Mouse (Mus musculus) central nervous system, embryonic 11.5 days (tissue): ENCODE measurements around the gene Slco1a4. TPM values are rescaled to one million over a fixed set of nuclear protein-coding genes. Genes with fewer than 3 reads are reported as not detected.

ENCODE experiments used
- polyA plus RNA-seq: library from polyadenylated mRNA; depleted of rRNA; stranded (reverse); fragments of >200 nt; gene quantifications from 2 replicates; pipeline ENCODE4 v1.2.3, GENCODE M21; 2012; rRNA removed

The Slco1a4 gene
- polyA plus RNA-seq, result 0.04 TPM in 1 of 2 replicates, not detected in the other

GRCm38 (mm10) chr6:141856085-141856484, at the start of gene Slco1a4:
TSS of gene Slco1a4 (minus strand) at chr6:141856199.

GRCm38 (mm10) chr6:141773710-141774109, 82.3 kb downstream of the Slco1a4 start, which contains the start of gene Gm5724:
TSS of gene Gm5724 (minus strand) at chr6:141773810.

Other genes with a start within 250 kb of the Slco1a4 start
- 0.01 and 0.02 TPM in 2 replicates for gene Slco1b2, start 226.7 kb downstream of the Slco1a4 start, polyA plus RNA-seq
- not detected in 2 replicates for gene Gm5724, start 82.4 kb downstream of the Slco1a4 start, polyA plus RNA-seq
- gene Slco1a1, start 90.8 kb upstream of the Slco1a4 start, polyA plus RNA-seq, result not detected in 2 replicates
- gene Gm6614, start 155.2 kb upstream of the Slco1a4 start, polyA plus RNA-seq, result 0.05 and 0.09 TPM in 2 replicates